Mouse (Mus musculus) gastrocnemius, postnatal 4 days (tissue): ENCODE measurements around the gene Scaf1. TPM values are rescaled to one million over a fixed set of nuclear protein-coding genes. Genes with fewer than 3 reads are reported as not detected.
"Not testable (repeated sequence)": the region's sequence is repeated elsewhere in the genome, so short reads cannot be mapped to it uniquely, and the experiment has no call there.

Experiments used
- DNase-seq, 2 experiments: peaks; one replicate each; pipeline ENCODE4 v3.0.0; 2021 to 2022; ENCODE audit warnings: low spot score in 2 of 2, mixed read lengths in 2 of 2
- total RNA-seq, 2 experiments: library from RNA; stranded (reverse); gene quantifications; 2 replicates each; pipeline ENCODE4 v1.2.3; 2021

The Scaf1 gene
- total RNA-seq, 2 experiments from 2014 or later, result 74.1 to 76.0 TPM

DNA sequence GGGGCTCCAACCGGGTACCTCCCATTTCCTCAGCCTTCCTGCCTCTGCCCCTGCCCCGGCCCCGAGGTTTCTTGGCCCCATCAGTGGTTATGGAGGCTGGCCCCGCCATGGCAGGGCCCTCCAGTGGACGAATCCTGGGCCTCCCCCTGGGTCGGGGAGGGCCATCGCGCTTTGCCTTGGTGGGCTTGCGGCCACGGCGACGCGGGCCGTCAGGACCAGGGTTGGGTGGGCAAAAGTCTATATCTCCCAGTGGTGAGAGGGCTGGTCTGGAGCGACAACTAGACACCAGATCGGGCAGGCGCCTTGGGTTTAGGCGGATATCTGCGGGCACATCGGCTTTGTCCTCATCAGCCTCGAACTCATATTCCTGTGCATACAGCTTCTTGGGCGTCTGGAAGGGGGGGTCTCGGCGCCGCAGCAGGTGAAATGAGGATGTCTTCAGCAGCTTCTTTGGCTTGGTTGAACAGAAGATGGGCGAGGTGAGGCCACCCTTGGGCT is 30.7 kb upstream of the Scaf1 start:
- no peak for DNase-seq

DNA sequence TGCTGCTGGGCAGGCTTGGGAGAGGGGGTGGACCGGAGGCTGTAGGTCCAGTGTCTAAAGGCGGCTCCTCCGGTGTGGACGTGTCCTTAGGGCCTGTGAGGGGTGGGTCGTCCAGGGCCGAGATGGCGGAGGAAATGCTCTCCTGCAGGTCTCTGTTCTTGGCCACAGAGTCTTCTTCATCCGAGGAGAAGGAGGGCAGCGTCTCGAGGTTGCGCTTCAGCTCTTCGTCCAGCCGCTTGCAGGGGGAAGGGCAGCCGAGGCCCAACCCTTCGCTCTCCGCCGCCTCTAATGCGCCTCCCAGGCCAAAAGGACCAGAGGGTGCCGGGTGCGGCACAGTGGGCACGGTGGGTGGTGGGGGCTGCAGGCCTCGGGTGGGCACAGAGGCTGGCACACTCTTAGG is 29.6 kb upstream of the Scaf1 start:
- DNase-seq, result no peak

DNA sequence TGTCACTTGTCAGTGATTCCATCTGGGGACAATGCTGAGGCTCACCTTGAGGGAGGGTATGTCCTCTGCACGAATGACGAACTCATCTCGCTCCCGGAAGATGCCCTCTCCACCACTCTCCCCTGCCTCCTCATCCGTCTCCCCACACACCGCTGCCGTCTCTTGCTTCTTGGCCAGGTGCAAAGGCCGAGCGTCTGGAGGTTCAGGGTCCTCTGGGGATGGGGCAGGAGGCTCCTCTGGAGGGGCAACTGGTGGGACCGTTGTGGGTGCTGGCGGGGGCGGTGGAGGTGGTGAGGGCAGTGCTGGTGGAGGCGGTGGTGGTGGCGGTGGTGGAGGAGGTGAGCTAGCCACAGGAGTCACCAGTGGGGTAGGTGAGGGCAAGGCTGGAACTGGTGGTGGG is 27.1 kb upstream of the Scaf1 start:
- no peak for DNase-seq

DNA sequence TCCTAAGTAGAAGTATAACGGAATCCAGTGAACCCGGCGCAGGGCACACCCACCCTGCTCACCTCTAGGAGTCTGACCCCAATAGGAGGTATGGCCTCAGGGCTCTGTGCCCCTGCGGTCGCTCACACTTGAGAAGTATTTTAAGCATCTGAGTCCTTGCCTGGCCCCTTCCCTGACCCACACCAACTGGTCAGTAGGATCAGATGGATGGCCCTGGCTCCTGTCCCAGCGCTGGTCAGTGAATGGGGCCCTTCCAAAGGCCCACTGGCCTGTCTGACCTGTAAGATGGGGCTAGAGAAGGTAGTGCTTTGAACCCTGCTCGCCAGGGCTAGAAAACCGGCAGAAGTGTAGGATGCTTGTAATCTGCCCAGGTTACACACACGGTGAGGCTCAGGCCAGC is 24.7 kb upstream of the Scaf1 start:
- no peak for DNase-seq

DNA sequence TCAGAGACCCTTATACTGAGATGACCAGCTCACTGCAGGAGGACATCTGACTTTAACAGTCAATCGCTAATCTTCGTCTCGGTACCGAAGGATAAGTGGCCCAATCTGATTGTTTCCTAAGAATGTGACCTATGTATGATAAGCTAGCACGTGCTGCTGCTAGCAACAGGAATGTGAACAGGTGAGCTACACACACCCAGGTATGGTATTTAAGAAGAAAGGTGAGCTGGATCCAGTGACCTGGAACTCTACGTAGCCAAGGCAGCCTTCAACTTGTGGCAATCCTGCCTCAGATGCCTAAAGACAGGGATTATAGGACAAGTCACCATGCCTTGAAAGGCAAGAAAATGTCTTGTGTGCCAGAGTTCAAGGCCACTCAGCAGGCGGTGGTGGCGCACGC is 22.2 kb upstream of the Scaf1 start:
- DNase-seq, result no peak

DNA sequence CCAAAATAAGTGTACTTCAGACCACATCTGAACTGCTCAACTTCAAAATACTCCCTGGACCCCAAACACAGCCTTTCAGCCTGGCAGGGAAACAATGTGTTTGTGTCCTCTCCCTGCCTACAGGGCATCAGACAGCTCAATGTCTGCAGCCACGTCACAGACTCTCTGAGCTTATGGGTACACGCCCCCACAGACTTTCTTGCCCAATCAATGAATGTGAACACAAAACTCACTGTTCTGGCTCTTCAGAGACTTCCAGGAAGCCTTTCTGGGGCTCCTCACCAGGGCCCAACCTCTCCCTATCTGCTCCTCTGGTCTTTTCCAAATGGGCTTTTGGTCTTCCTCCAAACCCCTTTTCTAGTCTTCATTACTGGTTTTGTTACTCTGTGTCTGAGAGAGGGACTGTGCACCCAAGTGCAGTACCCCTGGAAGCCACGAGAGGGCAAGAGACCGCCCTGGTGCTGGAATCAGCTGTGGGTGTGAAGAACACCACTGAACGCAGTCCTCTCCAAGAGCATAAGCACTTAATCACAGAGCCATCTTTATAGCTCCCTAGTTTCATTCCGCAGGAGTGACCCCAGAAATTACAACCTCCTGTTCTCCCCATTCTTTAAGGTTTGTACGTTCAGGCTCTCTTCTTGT is 21.7 kb upstream of the Scaf1 start:
- DNase-seq, result peak in 1 of 2 experiments; percentile 58

DNA sequence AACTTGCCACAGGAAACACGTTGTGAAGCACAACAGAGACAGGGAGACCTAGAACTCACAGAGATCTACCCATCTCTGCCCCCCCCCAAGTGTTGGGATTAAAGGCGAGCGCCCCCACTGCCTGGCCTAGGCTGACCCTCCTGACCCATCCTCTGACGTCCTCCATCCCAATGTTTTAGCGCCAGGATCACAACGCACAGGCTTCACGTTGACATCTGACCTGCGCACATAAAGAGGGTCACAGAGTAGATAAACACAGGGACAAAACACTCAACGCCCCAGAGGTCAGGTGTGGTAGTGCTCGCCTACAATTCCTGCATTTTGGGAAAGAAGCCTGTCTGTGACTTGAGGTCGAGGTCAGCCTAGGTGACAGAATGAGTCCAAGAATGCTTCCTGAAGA is 20.5 kb upstream of the Scaf1 start:
- DNase-seq, result no peak

DNA sequence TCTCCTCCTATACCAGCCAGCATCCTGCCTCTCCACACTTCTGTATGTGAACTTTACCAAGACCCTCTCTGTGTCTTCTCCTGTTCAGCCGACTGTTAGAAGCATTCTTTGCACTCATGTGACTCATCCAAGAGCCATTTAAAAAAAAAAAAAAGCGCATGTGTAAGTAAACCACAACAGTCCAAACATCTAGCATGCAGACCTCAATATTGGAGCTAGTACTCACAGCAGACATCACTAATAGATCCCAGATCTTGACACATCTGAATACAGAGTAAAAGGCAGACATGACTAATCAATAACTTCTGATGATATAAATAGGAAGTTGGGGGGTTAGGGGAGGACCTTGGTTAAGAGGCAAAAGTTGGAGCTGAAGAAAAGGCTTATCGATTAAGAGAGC is 19.5 kb upstream of the Scaf1 start:
- no peak for DNase-seq

DNA sequence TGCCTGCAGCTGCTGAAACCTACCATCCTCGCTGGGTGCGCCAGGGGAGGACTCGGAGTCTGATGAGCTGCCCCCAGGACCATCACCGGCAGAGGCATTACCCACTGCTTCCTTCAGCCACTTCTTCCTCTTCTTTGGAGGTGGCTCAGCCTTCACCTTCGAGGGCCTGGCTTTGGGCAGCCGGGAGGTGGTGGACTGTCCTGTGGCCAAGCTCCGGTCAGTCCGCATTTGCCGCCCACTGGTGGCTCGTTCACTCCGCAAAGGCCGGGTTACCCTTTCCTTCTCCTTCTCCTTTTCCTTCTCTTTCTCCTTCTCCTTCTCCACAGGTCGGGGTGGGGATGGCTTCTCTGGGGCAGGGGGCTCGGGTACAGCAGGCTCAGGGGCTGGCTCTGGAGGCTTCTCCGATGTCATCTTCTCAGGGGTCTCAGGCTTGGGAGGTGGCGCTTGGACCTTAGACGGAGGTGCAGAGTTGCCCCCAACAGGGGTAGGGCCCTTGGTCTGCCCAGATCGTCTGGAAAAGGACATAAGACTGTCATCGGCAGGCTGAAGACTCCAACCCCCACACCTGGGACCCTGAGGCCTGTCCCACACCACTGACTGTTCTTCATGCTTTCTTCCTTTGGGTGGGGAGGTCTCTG is 17.7 kb upstream of the Scaf1 start:
- no peak for DNase-seq

DNA sequence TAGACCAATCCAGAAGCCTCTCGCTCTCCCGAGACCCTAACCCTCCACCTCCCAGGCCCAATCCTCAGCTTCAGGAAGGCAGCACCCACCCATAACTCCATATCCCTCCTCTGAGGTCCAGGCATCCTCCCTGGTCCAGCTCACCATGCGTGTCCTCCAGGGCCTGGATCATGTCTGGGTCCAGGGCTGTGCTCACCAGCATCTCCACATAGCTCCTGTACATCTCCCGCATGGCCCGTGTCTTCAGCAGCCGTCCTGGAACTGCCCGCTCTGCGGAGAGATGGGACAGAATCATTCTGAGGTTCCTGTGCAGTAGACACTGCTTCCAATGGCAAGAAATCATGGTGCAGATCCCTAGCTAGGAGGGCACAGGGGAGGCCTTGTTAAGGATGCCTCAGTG is 14.7 kb upstream of the Scaf1 start:
- no peak for DNase-seq

DNA sequence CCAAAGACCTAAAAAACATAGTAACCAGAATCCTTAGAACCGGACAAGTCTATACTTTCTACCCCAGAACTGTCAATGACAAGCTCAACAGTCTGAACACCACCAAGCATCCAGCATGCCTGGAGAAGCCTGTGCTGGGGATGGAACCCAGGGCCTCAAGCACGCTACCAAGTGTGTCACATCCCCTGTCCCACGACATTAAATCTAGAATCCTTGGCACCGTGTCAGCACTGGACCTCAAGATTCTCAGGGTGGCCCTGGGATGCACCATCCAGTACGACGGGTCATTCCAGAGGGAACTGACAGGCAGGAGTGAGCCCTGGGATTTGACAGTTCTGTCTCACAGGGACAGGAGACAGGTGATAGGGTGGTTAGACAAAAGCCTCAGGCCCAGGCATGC is 13.8 kb upstream of the Scaf1 start:
- no peak for DNase-seq

DNA sequence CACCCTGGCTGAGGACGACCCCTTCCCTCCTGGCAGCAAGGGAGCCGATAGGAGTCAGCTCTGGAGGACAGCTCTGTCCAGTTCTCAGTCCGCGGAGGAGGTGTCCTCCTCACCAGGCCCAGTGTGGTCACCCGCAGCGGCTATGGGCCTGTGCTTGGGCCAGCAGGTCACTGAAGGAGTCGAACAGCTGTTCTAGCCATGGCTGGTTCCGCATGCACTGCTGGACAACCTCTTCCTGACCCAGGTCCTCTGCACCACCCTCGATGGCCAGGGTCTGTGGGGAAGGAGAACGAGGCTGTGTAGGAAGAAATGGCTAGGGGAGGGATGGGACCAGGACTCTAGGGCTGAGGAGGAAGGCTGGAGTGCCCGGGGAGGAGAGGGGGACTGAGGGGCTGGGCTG is 12.2 kb upstream of the Scaf1 start:
- no peak for DNase-seq

DNA sequence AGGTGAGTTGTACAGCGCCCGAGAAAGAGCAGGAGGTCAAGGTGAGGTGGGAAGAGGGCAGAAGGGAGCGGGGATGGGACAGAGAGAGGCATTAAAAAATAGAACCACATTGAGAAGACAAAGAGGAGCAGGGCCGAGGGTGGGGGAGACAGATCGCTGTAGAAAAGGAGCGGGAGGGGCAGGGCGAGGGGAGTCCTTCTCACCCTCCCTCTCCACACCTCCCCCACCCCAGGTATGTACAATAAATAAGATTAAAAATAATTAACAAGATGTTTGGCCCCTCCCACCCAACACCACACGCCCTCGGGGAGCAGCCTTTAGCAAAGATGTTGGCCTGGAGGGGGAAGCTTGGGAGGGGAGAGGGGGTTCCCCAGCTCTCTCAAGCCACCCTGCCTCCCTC is 11.6 kb upstream of the Scaf1 start:
- DNase-seq, result no peak

DNA sequence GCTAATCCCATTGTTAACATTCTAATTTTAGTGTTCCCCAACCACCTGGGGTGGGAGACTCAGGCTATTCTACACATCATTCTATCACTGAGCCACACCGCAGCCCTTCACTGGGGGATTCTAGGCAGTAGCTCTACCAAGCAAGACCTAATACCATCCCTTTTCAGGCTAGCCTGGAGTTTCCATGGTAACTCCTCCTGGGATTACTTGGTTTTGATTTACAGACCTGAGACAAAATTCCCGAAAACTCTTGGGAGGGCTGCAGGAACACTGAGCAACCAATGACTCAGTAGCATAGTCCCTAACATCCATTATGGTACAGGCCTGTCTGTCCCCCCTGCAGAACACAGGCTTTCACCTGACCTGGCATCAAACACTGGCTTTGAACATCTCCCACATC is 10.1 kb upstream of the Scaf1 start:
- DNase-seq, result no peak

DNA sequence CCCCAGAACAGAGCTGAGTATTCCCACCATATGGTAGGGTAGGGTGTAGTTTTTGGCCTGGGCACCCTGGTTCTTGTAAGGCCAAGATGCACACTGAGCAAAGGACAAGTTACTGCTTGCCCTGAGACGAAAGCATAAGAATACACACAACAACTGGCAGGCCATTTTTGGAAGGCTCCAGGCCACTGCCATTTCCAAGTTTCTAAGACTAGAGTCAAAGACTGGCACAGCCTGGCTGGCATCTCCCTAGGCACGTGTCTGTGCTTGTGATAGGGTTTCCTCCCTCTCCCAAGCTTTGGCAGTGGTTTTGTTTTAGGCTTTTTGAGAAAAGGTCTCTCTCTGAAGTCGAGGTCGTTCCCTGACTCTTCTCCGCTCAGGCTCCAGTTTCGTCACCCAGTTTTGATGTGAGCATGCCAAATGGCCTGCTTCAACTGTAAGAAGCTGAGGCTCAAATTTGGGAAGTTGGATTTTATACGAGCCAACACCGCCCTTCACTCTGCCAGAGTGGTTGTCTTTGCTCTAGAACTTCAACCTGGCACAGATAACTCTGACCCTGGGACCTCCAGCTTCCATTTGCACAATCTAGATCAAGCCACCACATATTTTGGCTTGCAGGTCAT is 9.5 kb upstream of the Scaf1 start:
- DNase-seq, result no peak

DNA sequence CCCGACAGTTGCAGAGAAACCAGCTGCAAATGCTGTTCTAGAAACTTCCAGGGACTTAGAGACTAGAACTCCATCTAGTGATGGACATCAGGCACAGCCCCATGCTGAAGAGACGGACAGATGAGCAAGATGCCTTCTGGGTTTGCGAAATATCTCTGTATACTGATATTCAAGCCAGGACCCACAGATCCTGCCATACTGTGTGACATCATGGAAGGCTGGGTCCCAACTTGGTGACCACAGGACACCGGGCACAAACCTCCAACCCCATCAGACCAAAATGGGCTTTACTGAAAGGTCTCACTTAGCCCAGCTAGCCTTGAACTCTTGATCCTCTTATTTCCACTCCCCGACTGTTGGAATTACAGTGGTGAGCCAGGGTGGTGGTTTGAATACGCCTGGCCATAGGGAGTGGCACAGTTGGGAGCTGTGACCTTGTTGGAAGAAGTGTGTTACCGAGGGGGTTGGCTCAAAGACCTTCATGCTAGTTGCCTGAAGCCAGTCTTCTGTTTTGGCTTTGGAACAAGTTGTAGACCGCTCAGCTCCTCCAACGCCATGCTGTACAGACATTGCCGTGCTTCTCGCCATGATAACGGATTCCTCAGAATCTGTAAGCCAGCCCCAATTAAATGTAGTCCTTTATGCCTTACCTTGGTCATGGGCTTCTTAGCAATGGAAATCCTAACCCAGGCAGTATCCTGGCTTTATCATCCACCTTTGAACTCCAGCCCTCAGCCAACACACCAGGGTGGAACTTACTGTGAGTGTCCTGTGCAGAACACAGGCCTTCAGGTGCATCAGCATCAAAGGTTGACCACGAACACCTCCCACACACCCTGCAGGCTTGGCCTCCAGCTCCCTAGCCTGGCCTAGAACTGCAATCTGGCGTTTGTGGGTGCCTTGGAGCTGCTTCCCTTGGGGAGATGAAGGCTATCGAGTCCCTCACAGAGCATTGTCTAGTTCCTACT is 8.4 kb upstream of the Scaf1 start:
- DNase-seq, result no peak

DNA sequence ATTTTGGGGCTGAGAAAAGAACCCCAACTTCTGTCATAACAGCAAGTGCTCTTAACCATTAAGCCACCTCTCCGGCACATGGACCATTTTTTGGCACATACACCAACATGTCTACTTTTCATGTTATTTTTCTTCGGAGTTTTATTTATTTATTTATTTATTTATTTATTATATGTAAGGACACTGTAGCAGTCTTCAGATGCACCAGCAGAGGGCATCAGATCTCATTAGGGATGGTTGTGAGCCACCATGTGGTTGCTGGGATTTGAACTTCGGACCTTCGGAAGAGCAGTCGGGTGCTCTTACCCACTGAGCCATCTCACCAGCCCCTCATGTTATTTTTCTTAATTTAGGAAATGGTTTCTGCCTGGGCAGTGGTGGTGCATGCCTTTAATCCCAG is 7.5 kb upstream of the Scaf1 start:
- DNase-seq, result not testable (repeated sequence)

DNA sequence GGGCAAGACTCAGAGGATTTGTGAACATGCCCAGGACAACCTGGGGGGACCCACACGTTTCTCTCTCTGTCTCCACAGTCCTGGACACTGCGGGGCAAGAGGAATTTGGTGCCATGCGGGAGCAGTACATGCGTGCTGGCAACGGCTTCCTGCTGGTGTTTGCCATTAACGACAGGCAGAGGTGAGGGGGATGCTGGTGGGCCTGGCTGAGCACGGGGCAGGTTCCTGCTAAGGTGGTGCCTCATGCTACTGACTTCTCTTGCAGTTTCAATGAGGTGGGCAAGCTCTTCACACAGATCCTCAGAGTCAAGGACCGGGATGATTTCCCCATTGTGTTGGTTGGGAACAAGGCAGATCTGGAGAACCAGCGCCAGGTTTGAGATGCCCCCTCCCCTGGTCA is 4.1 kb upstream of the Scaf1 start:
- no peak for DNase-seq

DNA sequence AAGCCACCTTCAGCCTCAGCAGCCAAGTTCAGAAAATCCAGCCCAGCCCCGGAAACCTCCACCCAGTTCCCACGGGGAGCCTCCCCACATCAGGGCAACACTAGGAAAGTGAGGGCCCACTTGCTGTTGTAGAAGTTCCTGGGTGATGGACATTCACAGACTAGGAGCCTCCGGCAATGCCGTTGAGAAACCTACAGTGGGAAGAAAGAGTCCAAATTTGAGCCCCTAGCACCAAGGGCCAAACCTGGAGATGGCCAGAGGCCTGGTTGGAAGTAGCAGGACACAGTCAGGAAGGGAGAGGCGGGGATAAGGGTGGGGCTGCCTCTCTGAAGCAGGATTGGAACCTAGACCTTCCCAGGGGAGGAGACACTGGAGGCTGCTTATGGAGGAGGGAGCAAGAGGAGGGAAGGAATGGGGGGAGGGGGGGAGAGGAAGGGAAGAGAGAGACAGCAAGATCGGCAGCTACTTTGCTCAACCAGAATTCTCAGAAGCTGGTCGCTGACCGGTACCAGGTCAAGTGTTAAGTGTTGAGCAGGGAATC is 2.9 kb upstream of the Scaf1 start:
- peak in 1 of 2 experiments; percentile 70 for DNase-seq

DNA sequence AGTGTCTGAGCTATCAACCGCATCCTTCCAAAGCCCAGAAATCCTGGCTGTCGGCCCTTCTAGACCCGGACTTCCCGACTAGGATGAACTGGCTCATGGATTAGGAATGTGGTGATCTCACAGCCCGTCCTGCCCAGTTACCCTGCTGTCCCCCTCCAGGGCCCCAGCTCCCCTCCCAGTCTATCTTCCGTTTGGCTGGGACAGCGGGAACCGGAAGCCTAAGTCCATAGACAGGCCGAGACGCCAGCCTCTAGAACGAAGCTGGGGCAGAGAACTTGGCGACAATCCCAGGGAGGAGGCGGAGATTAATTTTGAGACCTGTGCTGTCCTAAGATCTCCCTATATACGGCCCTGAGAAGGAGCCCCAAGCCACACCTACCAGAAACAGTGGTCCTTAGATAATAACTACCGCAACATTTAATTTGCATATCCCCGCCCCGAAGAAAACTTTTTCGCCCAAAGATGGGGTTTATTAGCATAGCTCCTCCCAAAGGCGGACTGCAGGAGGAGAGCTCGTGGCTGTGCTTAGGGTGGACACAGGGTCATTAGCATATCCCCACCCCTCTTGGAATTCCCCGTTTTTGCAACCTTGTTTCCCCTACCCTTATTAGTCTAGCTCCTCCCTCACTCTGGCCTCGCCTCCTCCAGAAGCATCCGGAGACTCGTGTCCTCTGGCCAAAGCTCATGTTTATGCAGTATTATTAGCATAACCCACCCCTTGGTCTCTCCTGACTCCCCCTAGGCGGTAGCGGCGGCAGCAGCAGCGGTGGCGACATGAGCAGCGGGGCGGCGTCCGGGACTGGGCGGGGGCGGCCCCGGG is 1.3 kb upstream of the Scaf1 start, which contains the start of gene Rras:
Rras (plus strand) TSS at position 720 of the 820 bp plus-strand sequence.
- peak; percentile 82 to 93 for DNase-seq
